Mouse (Mus musculus) spleen, adult 2 months (tissue): ENCODE results near the gene Zfp292.

ENCODE experiments used
- CTCF ChIP-seq: fragments of 200-500 bp; IDR thresholded peaks from 2 replicates; pipeline ENCODE4 v1.5.1; 2011; ENCODE audit warnings: mild to moderate bottlenecking, inconsistent platforms; ENCODE audit not compliant: insufficient read depth, insufficient read length, insufficient replicate concordance; ENCODE audit errors: extremely low read depth
- POLR2A ChIP-seq: fragments of 200-500 bp; IDR thresholded peaks from 2 replicates; pipeline ENCODE4 v1.6.1; 2011; ENCODE audit warnings: low read depth, low read length, inconsistent platforms

DNA sequence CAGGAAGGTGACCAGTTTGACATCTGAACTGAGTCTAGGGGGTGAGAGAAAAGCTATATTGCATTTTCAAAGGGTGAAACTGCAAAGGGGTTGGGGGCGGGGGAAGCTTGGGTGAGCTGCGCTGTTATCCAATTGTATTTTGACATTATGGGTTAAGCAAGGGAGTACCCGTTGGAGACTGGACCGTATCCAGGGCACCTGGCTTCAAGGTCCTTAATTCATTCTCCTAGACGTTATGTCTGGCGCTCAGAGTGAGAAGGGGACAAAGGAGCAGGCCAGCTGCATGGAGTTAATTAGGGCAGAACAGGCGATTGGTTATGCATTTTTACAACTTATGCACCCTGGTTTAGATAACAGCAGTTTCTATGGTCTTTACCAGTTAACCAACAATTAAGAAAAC is 34.6 kb upstream of the Zfp292 start:
- TF ChIP-seq CTCF (no peak), POLR2A (no peak)
